Mouse (Mus musculus): ENCODE results near the gene Aknad1. TPM values are rescaled to one million over a fixed set of nuclear protein-coding genes. Genes with fewer than 3 reads are reported as not detected.

Gene Aknad1
- total RNA-seq (2021): under 1 TPM in 1 of 2 experiments, not detected in 1; 0.10 TPM
- long read RNA-seq, experiment 1: 0 reads
- long read RNA-seq, experiment 2: 0 reads

DNA sequence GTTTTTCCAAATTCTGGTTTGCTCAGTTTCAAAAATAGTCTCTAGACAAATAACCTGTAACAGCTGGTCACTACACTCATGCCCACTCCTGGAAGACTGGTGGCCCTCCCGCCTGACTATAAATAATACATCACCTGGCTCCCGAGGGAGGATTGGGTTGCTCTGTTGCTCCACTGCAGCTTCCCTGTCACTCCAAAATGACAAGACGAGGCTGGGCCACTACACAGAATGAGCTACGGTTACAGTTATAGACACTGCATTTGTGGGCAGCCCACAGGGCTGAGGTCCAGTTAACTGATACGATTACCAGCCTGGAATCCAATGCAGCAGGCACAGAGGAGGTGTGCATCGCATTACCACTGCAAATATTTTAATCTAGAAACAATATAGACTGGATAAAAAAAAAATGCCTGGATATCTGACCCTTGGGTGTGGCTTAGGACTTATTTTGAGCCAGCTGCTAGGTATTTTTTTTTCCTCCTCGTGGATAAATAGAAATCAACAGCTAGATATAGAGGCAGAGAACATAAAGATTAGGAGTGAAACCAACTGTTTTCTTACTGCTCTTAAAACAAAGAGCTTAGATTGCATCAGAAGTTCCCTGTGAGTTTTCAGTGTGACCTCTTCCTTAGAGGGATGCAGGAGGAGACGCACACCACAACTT lies at the start of gene Aknad1:
Aknad1 (plus strand) TSS at position 614 of the 664 bp plus-strand sequence.
- H3K27ac ChIP-seq: peak within 1 kb of the TSS; percentile 32; the same call in 1 of the 2 replicates
- no peak for DNase-seq (ENCODE audit: low spot score in 2 of 2)
- no peak for TF ChIP-seq CTCF (conservative IDR thresholded peaks at IDR 0.05)
- H3K4me3 ChIP-seq: no peak within 1 kb of the TSS

DNA sequence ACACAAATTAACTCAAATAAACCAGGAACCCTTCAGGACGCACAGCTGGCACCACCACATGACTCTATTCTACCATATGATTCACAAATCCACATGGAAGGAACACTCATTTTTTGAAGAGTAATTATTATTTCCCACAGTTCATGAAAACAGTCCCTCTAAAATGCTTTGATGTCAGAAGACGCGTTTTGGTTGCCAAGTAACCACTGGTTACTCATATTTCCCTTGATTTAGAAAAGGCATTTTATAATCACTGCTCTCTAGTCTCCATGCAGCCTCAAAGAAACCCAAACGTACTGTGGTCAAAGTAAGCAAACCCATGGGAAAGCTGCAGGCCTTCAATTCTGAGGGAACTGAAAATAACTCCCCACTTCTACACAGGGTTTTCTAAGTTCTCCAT lies 49.5 kb upstream of the Aknad1 start:
- H3K27ac ChIP-seq: peak overlapping the region; percentile 46
- TF ChIP-seq CTCF (conservative IDR thresholded peaks at IDR 0.05): no peak
- peak in 1 of 2 experiments; percentile 22 for DNase-seq (ENCODE audit: low spot score in 2 of 2)
- H3K4me3 ChIP-seq: no peak overlapping the region

DNA sequence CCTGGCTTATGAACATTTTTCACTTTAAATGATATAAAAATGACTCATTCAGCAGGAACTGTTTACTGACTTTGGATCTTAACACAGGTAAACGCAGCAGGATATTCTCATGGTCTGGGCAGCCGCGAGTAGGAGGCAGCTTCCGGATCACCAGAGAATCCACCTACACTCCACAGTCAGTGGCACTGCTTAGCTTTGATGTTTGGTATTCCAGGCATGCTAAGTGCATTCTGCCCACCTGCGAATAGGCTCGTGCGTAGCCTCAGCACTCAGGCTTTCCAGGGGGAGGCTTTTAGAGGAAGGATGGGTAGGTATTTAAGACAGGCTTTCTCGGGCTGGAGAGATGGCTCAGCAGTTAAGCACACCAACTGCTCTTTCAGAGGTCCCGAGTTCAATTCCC lies 45.1 kb upstream of the Aknad1 start:
- DNase-seq (ENCODE audit: low spot score in 2 of 2): no peak
- Histone ChIP-seq H3K27ac (no peak overlapping the region), H3K4me3 (no peak overlapping the region)
- TF ChIP-seq CTCF (conservative IDR thresholded peaks at IDR 0.05): no peak

DNA sequence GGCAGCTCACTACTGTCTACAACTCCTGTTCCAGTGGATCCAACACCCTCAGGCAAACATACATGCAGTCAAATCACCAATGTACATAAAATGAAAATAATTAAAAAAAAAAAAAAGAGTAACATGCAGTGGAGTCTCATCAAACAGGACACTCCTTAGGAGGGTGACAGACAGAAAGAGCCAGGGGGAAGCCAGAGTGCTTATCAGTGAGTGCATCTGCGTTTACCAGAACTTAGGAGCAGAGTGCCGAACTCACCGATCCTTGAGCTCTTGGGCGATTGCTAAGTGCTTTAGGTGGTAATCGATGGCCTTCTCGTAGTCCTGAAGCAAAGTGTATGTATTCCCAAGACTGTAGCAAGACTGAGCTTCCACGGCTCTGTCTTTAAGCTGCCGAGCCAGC lies 40.8 kb upstream of the Aknad1 start:
- Histone ChIP-seq H3K27ac (no peak overlapping the region), H3K4me3 (no peak overlapping the region)
- TF ChIP-seq CTCF (conservative IDR thresholded peaks at IDR 0.05): no peak
- no peak for DNase-seq (ENCODE audit: low spot score in 2 of 2)

DNA sequence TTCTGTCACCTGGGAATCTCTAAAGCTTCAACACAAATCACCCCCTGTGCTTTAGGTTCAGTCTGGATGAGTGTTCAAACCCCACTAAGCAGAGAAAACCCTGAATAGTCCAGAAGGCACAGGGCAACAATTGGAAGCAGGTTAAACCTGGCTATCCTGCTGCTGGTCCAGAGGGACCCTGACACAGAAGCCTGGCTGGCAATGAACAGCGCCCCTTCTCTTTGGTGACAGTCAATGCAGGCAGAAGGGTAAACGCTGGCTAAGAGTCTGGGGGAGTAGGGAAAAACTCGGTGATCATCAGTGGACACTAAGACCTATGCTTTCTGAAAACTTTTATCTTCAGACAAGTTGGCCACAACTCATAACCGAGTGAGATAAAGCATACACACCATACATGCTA lies 39.7 kb upstream of the Aknad1 start:
- Histone ChIP-seq H3K4me3 (no peak overlapping the region), H3K27ac (no peak overlapping the region)
- no peak for DNase-seq (ENCODE audit: low spot score in 2 of 2)
- no peak for TF ChIP-seq CTCF (conservative IDR thresholded peaks at IDR 0.05)

DNA sequence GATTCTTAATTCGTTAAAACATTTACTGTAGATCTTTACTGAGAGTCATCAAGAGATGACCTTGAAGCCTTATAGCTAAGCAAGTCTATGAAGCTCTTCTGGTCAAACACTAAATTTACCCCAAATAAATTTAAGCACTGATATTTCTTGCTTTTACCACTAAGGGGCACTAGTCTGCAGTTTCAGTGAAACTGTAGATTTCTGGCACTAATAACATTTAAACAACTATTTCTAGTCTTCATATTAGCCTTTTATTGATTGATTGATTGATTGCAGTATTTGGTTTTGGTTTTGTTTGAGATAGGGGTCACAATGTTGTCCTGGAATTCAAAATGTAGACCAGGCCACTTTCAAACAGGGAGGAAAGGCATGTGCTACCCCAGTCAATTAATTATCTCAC lies 38.2 kb upstream of the Aknad1 start:
- no peak for DNase-seq (ENCODE audit: low spot score in 2 of 2)
- no peak overlapping the region for H3K4me3 ChIP-seq
- TF ChIP-seq CTCF (conservative IDR thresholded peaks at IDR 0.05): peak; percentile 87
- no peak overlapping the region for H3K27ac ChIP-seq

DNA sequence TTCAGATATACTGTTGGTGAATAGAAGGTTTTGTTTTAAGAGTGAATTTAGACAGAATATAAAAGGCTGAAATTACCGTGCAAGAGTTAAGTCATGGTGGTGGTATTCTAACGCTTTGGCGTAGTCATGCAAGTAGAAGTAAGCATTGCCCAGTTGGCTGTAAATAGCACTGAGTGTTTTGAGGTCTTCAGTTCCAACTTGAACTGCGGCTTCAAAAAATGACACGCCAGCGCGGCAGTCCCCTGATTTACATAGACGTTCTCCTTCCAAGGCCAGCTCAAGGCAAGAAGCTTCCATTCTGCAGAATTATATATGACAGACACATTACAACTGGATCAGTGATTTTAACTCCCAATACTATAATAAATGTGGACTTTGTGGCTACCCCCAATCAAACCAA lies 36.7 kb upstream of the Aknad1 start:
- Histone ChIP-seq H3K4me3 (no peak overlapping the region), H3K27ac (no peak overlapping the region)
- no peak for TF ChIP-seq CTCF (conservative IDR thresholded peaks at IDR 0.05)
- no peak for DNase-seq (ENCODE audit: low spot score in 2 of 2)

DNA sequence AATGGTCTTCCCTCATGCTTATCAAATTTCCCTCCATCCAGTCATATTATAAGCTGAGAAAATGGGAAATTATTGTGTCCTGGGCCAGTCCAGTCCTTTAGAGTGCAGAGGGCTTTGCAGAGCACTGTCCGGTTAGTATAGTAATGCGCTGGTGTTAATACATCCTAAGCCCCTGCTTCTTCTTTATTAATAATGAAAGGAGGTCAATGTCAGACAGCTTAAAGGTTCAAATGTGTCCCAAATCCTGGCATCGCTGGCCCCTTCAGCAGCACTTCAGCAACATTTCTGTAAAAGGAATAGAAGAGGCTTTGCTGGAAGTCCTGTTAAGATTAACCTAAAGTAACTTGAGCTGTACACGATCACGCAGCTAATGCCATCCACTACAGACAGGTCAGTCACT lies 28.2 kb upstream of the Aknad1 start:
- DNase-seq (ENCODE audit: low spot score in 2 of 2): no peak
- TF ChIP-seq CTCF (conservative IDR thresholded peaks at IDR 0.05): no peak
- H3K4me3 ChIP-seq: no peak overlapping the region
- no peak overlapping the region for H3K27ac ChIP-seq

DNA sequence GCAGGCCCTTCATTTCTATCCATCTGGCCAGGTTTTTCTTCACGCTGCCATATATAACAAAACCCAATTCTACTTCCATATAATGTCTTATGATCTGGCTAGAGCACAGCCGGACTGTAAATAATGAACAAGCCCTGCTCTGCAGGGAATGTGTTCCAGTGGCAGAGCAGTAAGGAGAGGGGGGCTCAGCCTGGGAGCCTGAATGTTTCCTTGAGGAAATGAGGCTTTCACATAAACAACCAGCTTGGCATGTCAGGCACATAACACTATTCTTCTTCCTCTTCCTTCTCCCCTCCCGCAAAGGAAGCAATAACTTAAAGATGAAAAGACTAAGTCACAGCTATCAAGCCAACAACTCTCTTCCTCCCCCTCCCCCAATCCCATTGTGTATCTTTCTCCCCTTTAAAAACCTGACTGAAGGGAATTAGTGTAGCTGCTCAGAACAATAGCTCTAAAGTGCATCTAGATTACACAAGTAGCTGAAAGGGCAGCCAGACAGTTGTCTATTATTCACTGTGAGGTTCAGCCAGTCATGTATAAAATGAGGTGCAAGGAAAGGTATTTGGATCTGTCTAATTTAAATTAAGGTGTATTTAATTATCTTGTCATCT lies 26.3 kb upstream of the Aknad1 start:
- no peak for TF ChIP-seq CTCF (conservative IDR thresholded peaks at IDR 0.05)
- H3K4me3 ChIP-seq: no peak overlapping the region
- H3K27ac ChIP-seq: no peak overlapping the region
- no peak for DNase-seq (ENCODE audit: low spot score in 2 of 2)

DNA sequence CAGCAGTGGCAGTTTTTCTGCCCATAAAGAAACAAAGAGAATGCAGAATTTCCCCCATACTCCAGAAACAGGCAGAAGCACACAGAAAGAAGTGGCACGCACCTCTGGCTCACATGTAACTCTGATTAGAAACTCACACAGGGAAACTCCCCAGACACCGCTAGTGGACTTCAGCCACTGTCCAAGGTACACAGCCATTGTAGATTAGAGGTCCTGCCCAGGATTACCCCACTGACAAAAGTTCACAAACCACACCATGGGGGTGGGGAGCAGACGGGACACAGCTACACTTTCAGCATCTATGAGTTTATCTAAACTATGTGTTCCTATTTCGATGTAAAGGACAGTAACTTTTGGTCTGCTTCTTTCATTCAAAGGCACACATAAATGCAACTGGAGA lies 24.6 kb upstream of the Aknad1 start:
- Histone ChIP-seq H3K27ac (no peak overlapping the region), H3K4me3 (no peak overlapping the region)
- TF ChIP-seq CTCF (conservative IDR thresholded peaks at IDR 0.05): no peak
- no peak for DNase-seq (ENCODE audit: low spot score in 2 of 2)

DNA sequence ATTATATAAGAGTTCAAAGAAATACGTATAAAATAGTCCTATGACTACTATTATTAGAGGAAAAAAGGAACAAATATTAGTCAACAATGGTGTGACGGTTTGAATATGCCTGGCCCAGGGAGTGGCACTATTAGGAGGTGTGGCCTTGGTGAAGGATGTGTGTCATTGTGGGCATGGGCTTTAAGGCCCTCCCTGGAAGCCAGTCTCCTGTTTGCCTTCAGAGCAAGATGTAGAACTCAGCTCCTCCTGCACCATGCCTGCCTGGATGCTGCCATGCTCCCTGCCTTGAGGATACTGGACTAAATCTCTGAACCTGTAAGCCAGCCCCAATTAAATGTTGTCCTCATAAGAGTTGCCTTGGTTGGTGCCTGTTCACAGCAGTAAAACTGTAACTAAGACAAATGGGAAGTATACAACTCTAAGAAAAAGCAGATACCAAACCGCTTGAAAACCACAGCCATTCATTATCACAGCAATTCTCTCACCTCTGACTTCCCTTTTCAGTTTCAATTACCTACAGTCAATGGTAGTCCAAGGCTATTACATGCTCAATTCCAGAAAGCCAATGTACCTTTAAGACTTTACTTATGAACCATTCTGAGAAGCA lies 21.5 kb upstream of the Aknad1 start:
- no peak overlapping the region for H3K4me3 ChIP-seq
- no peak for DNase-seq (ENCODE audit: low spot score in 2 of 2)
- TF ChIP-seq CTCF (conservative IDR thresholded peaks at IDR 0.05): no peak
- H3K27ac ChIP-seq: no peak overlapping the region

DNA sequence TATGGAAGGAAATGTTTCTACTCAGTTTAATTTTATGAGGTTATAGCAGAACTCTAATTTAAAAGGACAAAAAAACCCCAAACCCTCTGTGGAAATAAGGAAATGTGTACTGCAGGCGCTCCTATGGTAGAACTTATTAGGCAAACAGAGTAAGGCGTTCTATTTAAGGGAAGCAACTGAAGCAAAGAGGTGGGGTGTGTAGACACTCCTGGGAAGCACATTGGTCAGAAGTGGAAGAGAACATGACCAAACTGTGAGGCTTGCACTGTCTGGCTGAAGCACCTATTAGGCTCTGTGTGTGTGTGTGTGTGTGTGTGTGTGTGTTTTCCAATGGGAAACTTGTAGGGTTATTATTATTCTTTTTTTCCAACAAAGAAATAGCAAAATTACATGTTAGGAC lies 20.1 kb upstream of the Aknad1 start:
- no peak for DNase-seq (ENCODE audit: low spot score in 2 of 2)
- TF ChIP-seq CTCF (conservative IDR thresholded peaks at IDR 0.05): no peak
- Histone ChIP-seq H3K4me3 (no peak overlapping the region), H3K27ac (no peak overlapping the region)

DNA sequence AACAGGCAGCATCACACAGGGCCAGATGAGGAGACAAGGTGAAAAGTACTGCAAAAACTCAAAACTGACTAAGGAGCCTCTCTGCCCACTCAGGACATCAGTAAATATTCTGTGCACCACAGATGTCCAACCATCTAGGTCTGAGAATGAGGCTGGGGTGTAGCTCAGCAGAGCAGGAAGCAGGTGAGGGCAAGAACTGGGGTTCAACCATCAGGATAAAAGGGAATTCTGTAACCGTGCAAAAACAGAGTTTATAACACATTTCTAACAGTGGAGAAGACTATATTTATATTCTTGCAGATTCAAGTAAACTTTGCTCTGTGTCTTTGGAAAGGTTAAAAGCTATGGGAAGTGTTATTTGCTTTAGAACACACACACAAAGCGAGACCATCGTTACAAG lies 19.7 kb upstream of the Aknad1 start:
- no peak overlapping the region for H3K27ac ChIP-seq
- no peak for DNase-seq (ENCODE audit: low spot score in 2 of 2)
- no peak overlapping the region for H3K4me3 ChIP-seq
- no peak for TF ChIP-seq CTCF (conservative IDR thresholded peaks at IDR 0.05)
